Mouse (Mus musculus) MEL (cell line): ENCODE results near the gene Nckap5l.

Source experiments
- CTCF ChIP-seq, 3 experiments: IDR thresholded peaks in 2 of 3; conservative IDR thresholded peaks in 1 of 3; 2 replicates each; pipeline ENCODE4 v1.5.1; 2011 to 2012; ENCODE audit warnings: low read length in 3 of 3, low read depth in 2 of 3, mild to moderate bottlenecking in 2 of 3, improper control_type of control experiment in 1 of 3, inconsistent platforms in 1 of 3, mixed read lengths in 1 of 3, moderate library complexity in 1 of 3; ENCODE audit not compliant: control insufficient read depth in 1 of 3, insufficient read depth in 1 of 3, poor library complexity in 1 of 3, severe bottlenecking in 1 of 3
- GABPA ChIP-seq: IDR thresholded peaks from 2 replicates; pipeline ENCODE4 v1.6.1; 2012; ENCODE audit warnings: low read depth, mild to moderate bottlenecking, inconsistent platforms, low read length, improper control_type of control experiment, moderate library complexity
- MAFK ChIP-seq: IDR thresholded peaks from 2 replicates; pipeline ENCODE4 v1.6.1; 2011; ENCODE audit warnings: low read depth, mild to moderate bottlenecking, low read length, improper control_type of control experiment, borderline replicate concordance
- MAX ChIP-seq: IDR thresholded peaks from 2 replicates; pipeline ENCODE4 v1.6.1; 2011; ENCODE audit warnings: low read length, improper control_type of control experiment
- MYC ChIP-seq: IDR thresholded peaks from 2 replicates; pipeline ENCODE4 v1.6.1; 2011; ENCODE audit warnings: low read depth, mild to moderate bottlenecking, low read length, improper control_type of control experiment, moderate library complexity
- POLR2A ChIP-seq, 2 experiments: IDR thresholded peaks; 2 replicates each; pipeline ENCODE4 v1.6.1; 2011 to 2012; ENCODE audit warnings: low read length in 2 of 2, mild to moderate bottlenecking in 2 of 2, control low read depth in 1 of 2, improper control_type of control experiment in 1 of 2, low read depth in 1 of 2, moderate library complexity in 1 of 2; ENCODE audit not compliant: control insufficient read depth in 1 of 2, insufficient read depth in 1 of 2, poor library complexity in 1 of 2
- TCF12 ChIP-seq: IDR thresholded peaks from 2 replicates; pipeline ENCODE4 v1.6.1; 2014; ENCODE audit warnings: low read depth, mild to moderate bottlenecking, inconsistent platforms, low read length, improper control_type of control experiment, moderate library complexity
- ZC3H11A ChIP-seq: IDR thresholded peaks from 2 replicates; pipeline ENCODE4 v1.6.1; 2012; ENCODE audit warnings: low read depth, mild to moderate bottlenecking, inconsistent platforms, low read length, improper control_type of control experiment
- ZNF384 ChIP-seq: IDR thresholded peaks from 2 replicates; pipeline ENCODE4 v1.6.1; 2012; ENCODE audit warnings: low read depth, mild to moderate bottlenecking, inconsistent platforms, low read length, improper control_type of control experiment

DNA sequence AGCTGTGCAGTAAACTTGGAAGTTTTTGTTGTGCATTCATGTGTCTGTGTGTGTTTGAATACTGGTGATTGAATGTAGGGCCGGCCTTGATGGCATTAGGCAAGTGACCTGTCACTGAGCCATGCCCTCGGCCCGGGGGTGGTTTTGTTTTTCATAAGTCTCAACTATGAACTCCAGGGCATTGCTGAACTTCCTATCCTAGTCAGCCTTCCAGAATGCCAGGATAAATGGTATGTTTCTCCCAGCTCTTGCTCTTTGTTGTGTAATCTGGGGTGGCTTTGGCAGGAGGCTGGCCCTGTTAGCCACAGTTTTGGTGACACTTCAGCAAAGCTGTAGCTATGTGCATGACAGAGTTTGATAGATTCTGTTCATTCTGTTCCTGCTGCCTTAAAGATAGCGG, 60.7 kb downstream of the Nckap5l start:
- TF ChIP-seq ZNF384 (no peak), CTCF (IDR thresholded peaks at IDR 0.05 in 2 of 3, conservative IDR thresholded peaks at IDR 0.05 in 1 of 3; ENCODE audit: control insufficient read depth in 1 of 3, insufficient read depth in 1 of 3, low read depth in 2 of 3, low read length in 3 of 3, poor library complexity in 1 of 3, severe bottlenecking in 1 of 3) (no peak), MYC (no peak), MAX (no peak), MAFK (no peak), TCF12 (no peak), GABPA (no peak), ZC3H11A (no peak), POLR2A (IDR thresholded peaks at IDR 0.05; ENCODE audit: control insufficient read depth in 1 of 2, insufficient read depth in 1 of 2, low read depth in 1 of 2, low read length in 2 of 2, poor library complexity in 1 of 2) (no peak)
